Mouse (Mus musculus): ENCODE measurements around the gene Cldn14. TPM values are rescaled to one million over a fixed set of nuclear protein-coding genes. Genes with fewer than 3 reads are reported as not detected.

The Cldn14 gene
- total and polyA plus RNA-seq, 3 experiments: not detected

- no peaks in the 10 kb centered on the region for H3K36me3 ChIP-seq (replicated peaks)
- no peak for DNase-seq (ENCODE audit: low spot score)
- H3K4me1 ChIP-seq (ENCODE audit: insufficient read depth, low read depth, low read length): peaks cover 3% of the 10 kb centered on the region; the same call in 1 of the 2 replicates
- peaks cover 9% of the 10 kb centered on the region; the same call in 1 of the 2 replicates for H3K27me3 ChIP-seq (ENCODE audit: insufficient read depth, low read length)
- no peaks in the 10 kb centered on the region for H3K9me3 ChIP-seq (replicated peaks)
- TF ChIP-seq TAL1 (conservative IDR thresholded peaks at IDR 0.05; ENCODE audit: low read depth, low read length) (no peak), CTCF (IDR thresholded peaks at IDR 0.05; ENCODE audit: low read depth, low read length) (no peak), POLR2AphosphoS5 (IDR thresholded peaks at IDR 0.05; ENCODE audit: insufficient replicate concordance, low read depth, low read length) (no peak), GATA2 (IDR thresholded peaks at IDR 0.05; ENCODE audit: borderline replicate concordance, low read depth, low read length) (no peak), GATA1 (IDR thresholded peaks at IDR 0.05; ENCODE audit: borderline replicate concordance, low read length) (no peak)
- no peak overlapping the region for H3K4me3 ChIP-seq (ENCODE audit: low read depth, low read length)
- ATAC-seq (ENCODE audit: extremely low read depth, insufficient number of reproducible peaks, low FRiP score, poor library complexity, severe bottlenecking): no peak
Observed at GRCm38 (mm10) chr16:93977587-93977986, 31.1 kb downstream of the Cldn14 start.

- ATAC-seq (ENCODE audit: extremely low read depth, insufficient number of reproducible peaks, low FRiP score, poor library complexity, severe bottlenecking): no peak; the same call in 1 of the 2 replicates
Observed at GRCm38 (mm10) chr16:93976907-93977306, 31.7 kb downstream of the Cldn14 start.

GRCm38 (mm10) chr16:93975430-93975829 lies 33.2 kb downstream of the Cldn14 start:
- H3K4me3 ChIP-seq (ENCODE audit: low read depth, low read length): no peak overlapping the region
- DNase-seq (ENCODE audit: low spot score) (no peak), ATAC-seq (ENCODE audit: extremely low read depth, insufficient number of reproducible peaks, low FRiP score, poor library complexity, severe bottlenecking) (no peak)
- H3K9me3 ChIP-seq (replicated peaks): no peaks in the 10 kb centered on the region
- H3K27me3 ChIP-seq (ENCODE audit: insufficient read depth, low read length): peaks cover 9% of the 10 kb centered on the region; the same call in 1 of the 2 replicates
- H3K4me1 ChIP-seq (ENCODE audit: insufficient read depth, low read depth, low read length): peaks cover 3% of the 10 kb centered on the region; the same call in 1 of the 2 replicates
- no peaks in the 10 kb centered on the region for H3K36me3 ChIP-seq (replicated peaks)
- TF ChIP-seq GATA1 (IDR thresholded peaks at IDR 0.05; ENCODE audit: borderline replicate concordance, low read length): no peak

More at GRCm38 (mm10) chr16:93976907-93977306, 31.7 kb downstream of the Cldn14 start:
- Histone ChIP-seq H3K4me1 (ENCODE audit: insufficient read depth, low read depth, low read length) (peaks cover 3% of the 10 kb centered on the region; the same call in 1 of the 2 replicates), H3K36me3 (replicated peaks) (no peaks in the 10 kb centered on the region), H3K4me3 (ENCODE audit: low read depth, low read length) (no peak overlapping the region), H3K27me3 (ENCODE audit: insufficient read depth, low read length) (peaks cover 9% of the 10 kb centered on the region; the same call in 1 of the 2 replicates), H3K9me3 (replicated peaks) (no peaks in the 10 kb centered on the region)
- DNase-seq (ENCODE audit: low spot score): no peak
- TF ChIP-seq CTCF (IDR thresholded peaks at IDR 0.05; ENCODE audit: low read depth, low read length): peak; percentile 29; the same call in 1 of the 2 replicates
- TF ChIP-seq TAL1 (conservative IDR thresholded peaks at IDR 0.05; ENCODE audit: low read depth, low read length): no peak

- DNase-seq (ENCODE audit: low spot score): no peak
- Histone ChIP-seq H3K9me3 (replicated peaks) (no peaks in the 10 kb centered on the region), H3K4me3 (ENCODE audit: low read depth, low read length) (no peak overlapping the region), H3K4me1 (ENCODE audit: insufficient read depth, low read depth, low read length) (peaks cover 3% of the 10 kb centered on the region; the same call in 1 of the 2 replicates), H3K27me3 (ENCODE audit: insufficient read depth, low read length) (peaks cover 9% of the 10 kb centered on the region; the same call in 1 of the 2 replicates), H3K36me3 (replicated peaks) (no peaks in the 10 kb centered on the region)
- TF ChIP-seq GATA1 (IDR thresholded peaks at IDR 0.05; ENCODE audit: borderline replicate concordance, low read length) (no peak), POLR2AphosphoS5 (IDR thresholded peaks at IDR 0.05; ENCODE audit: insufficient replicate concordance, low read depth, low read length) (no peak), GATA2 (IDR thresholded peaks at IDR 0.05; ENCODE audit: borderline replicate concordance, low read depth, low read length) (no peak), TAL1 (conservative IDR thresholded peaks at IDR 0.05; ENCODE audit: low read depth, low read length) (no peak), CTCF (IDR thresholded peaks at IDR 0.05; ENCODE audit: low read depth, low read length) (no peak)
- ATAC-seq (ENCODE audit: extremely low read depth, insufficient number of reproducible peaks, low FRiP score, poor library complexity, severe bottlenecking): no peak
Observed at GRCm38 (mm10) chr16:93974278-93974677, 34.4 kb downstream of the Cldn14 start.

GRCm38 (mm10) chr16:93973554-93973953 lies 35.1 kb downstream of the Cldn14 start:
- DNase-seq (ENCODE audit: low spot score): no peak
- no peak for ATAC-seq (ENCODE audit: extremely low read depth, insufficient number of reproducible peaks, low FRiP score, poor library complexity, severe bottlenecking)
- H3K9me3 ChIP-seq (replicated peaks): no peaks in the 10 kb centered on the region
- TF ChIP-seq POLR2AphosphoS5 (IDR thresholded peaks at IDR 0.05; ENCODE audit: insufficient replicate concordance, low read depth, low read length): no peak
- no peak for TF ChIP-seq TAL1 (conservative IDR thresholded peaks at IDR 0.05; ENCODE audit: low read depth, low read length)
- peaks cover 3% of the 10 kb centered on the region; the same call in 1 of the 2 replicates for H3K4me1 ChIP-seq (ENCODE audit: insufficient read depth, low read depth, low read length)
- H3K36me3 ChIP-seq (replicated peaks): no peaks in the 10 kb centered on the region
- H3K4me3 ChIP-seq (ENCODE audit: low read depth, low read length): no peak overlapping the region
- H3K27me3 ChIP-seq (ENCODE audit: insufficient read depth, low read length): peaks cover 7% of the 10 kb centered on the region; the same call in 1 of the 2 replicates

GRCm38 (mm10) chr16:93973123-93973522 lies 35.5 kb downstream of the Cldn14 start:
- DNase-seq (ENCODE audit: low spot score) (no peak), ATAC-seq (ENCODE audit: extremely low read depth, insufficient number of reproducible peaks, low FRiP score, poor library complexity, severe bottlenecking) (no peak)
- H3K27me3 ChIP-seq (ENCODE audit: insufficient read depth, low read length): peaks cover 4% of the 10 kb centered on the region; the same call in 1 of the 2 replicates
- no peaks in the 10 kb centered on the region for H3K36me3 ChIP-seq (replicated peaks)
- TF ChIP-seq GATA1 (IDR thresholded peaks at IDR 0.05; ENCODE audit: borderline replicate concordance, low read length): no peak
- TF ChIP-seq TAL1 (conservative IDR thresholded peaks at IDR 0.05; ENCODE audit: low read depth, low read length): no peak
- no peak for TF ChIP-seq POLR2AphosphoS5 (IDR thresholded peaks at IDR 0.05; ENCODE audit: insufficient replicate concordance, low read depth, low read length)
- no peak for TF ChIP-seq GATA2 (IDR thresholded peaks at IDR 0.05; ENCODE audit: borderline replicate concordance, low read depth, low read length)
- TF ChIP-seq CTCF (IDR thresholded peaks at IDR 0.05; ENCODE audit: low read depth, low read length): no peak
- H3K4me1 ChIP-seq (ENCODE audit: insufficient read depth, low read depth, low read length): peaks cover 3% of the 10 kb centered on the region; the same call in 1 of the 2 replicates
- no peak overlapping the region for H3K4me3 ChIP-seq (ENCODE audit: low read depth, low read length)
- no peaks in the 10 kb centered on the region for H3K9me3 ChIP-seq (replicated peaks)

GRCm38 (mm10) chr16:93971046-93971445 lies 37.6 kb downstream of the Cldn14 start:
- Histone ChIP-seq H3K27me3 (ENCODE audit: insufficient read depth, low read length) (peaks cover 4% of the 10 kb centered on the region; the same call in 1 of the 2 replicates), H3K4me1 (ENCODE audit: insufficient read depth, low read depth, low read length) (peaks cover 3% of the 10 kb centered on the region; the same call in 1 of the 2 replicates), H3K4me3 (ENCODE audit: low read depth, low read length) (no peak overlapping the region), H3K9me3 (replicated peaks) (no peaks in the 10 kb centered on the region), H3K36me3 (replicated peaks) (no peaks in the 10 kb centered on the region)
- TF ChIP-seq GATA2 (IDR thresholded peaks at IDR 0.05; ENCODE audit: borderline replicate concordance, low read depth, low read length) (no peak), GATA1 (IDR thresholded peaks at IDR 0.05; ENCODE audit: borderline replicate concordance, low read length) (no peak), TAL1 (conservative IDR thresholded peaks at IDR 0.05; ENCODE audit: low read depth, low read length) (no peak), CTCF (IDR thresholded peaks at IDR 0.05; ENCODE audit: low read depth, low read length) (no peak), POLR2AphosphoS5 (IDR thresholded peaks at IDR 0.05; ENCODE audit: insufficient replicate concordance, low read depth, low read length) (no peak)
- no peak for DNase-seq (ENCODE audit: low spot score)
- ATAC-seq (ENCODE audit: extremely low read depth, insufficient number of reproducible peaks, low FRiP score, poor library complexity, severe bottlenecking): no peak

All from G1E (cell line).